In genomic region chr7:96545979-96546378, GRCm38 (mm10) we compare ENCODE assay signal across 19 mouse cellular contexts.
DNase-seq lines count a peak whose midpoint lies in the region; ATAC-seq and TF ChIP-seq lines count a peak whose summit lies in the region.
"Had no signal": no experiment of that assay in that cellular context is flagged by ENCODE, and none has a peak within 500 bp of the region (broad histone marks: within the 10 kb centered on the region; RNA-seq: fewer than 3 reads in every experiment).

No protein-coding gene starts in this region.

- no peak for TF ChIP-seq CTCF in lung, embryonic 14.5 days (IDR thresholded peaks at IDR 0.05; ENCODE audit: low read depth)
- TF ChIP-seq CTCF in lung, adult 2 months (IDR thresholded peaks at IDR 0.05; ENCODE audit: insufficient read depth, low read length): no peak
- TF ChIP-seq CTCF in small intestine, adult 2 months (IDR thresholded peaks at IDR 0.05; ENCODE audit: extremely low read depth, insufficient read length, insufficient replicate concordance, low read depth, low read length): no peak

- no peak overlapping the region for H3K4me2 ChIP-seq in lung, embryonic 14.5 days
- H3K4me2 ChIP-seq: embryonic facial prominence, embryonic 13.5 days; forebrain, embryonic 12.5 days; heart, embryonic 12.5 days; hindbrain, embryonic 12.5 days had no signal

- no peaks in the 10 kb centered on the region for H3K27me3 ChIP-seq in lung, embryonic 14.5 days (ENCODE audit: insufficient read depth, low read length)
- no peaks in the 10 kb centered on the region for H3K27me3 ChIP-seq in small intestine, adult 2 months (ENCODE audit: control insufficient read depth, insufficient read depth, low read length)
- H3K27me3 ChIP-seq: embryonic facial prominence, embryonic 13.5 days; hindbrain, embryonic 12.5 days had no signal

- H3K36me3 ChIP-seq in lung, embryonic 14.5 days (ENCODE audit: insufficient read depth): 0 out of 2 replicates have a peak, but pooled peaks cover 4% of the 10 kb centered on the region
- H3K36me3 ChIP-seq in small intestine, adult 2 months (ENCODE audit: control insufficient read depth, insufficient read depth, low read length): no peaks in the 10 kb centered on the region
- H3K36me3 ChIP-seq: heart, embryonic 12.5 days; hindbrain, embryonic 12.5 days had no signal

- H3K27ac ChIP-seq in lung, embryonic 14.5 days (ENCODE audit: low read depth): no peak overlapping the region
- peak overlapping the region; percentile 29; the same call in 1 of the 2 replicates for H3K27ac ChIP-seq in small intestine, adult 2 months (ENCODE audit: insufficient read depth, low read depth, low read length)
- H3K27ac ChIP-seq: embryonic facial prominence, embryonic 13.5 days; forebrain, embryonic 12.5 days; hindbrain, embryonic 12.5 days had no signal

- H3K9ac ChIP-seq in lung, embryonic 14.5 days: no peak overlapping the region
- H3K9ac ChIP-seq: embryonic facial prominence, embryonic 13.5 days; forebrain, embryonic 12.5 days; heart, embryonic 12.5 days; hindbrain, embryonic 12.5 days had no signal

- no peak for TF ChIP-seq POLR2A in lung, adult 2 months (IDR thresholded peaks at IDR 0.05; ENCODE audit: borderline replicate concordance, extremely low read depth, low read depth, low read length)
- TF ChIP-seq POLR2A in small intestine, adult 2 months (IDR thresholded peaks at IDR 0.05; ENCODE audit: low read depth, low read length): no peak

- peak; percentile 81 for DNase-seq in lung, embryonic 14.5 days
- no peak for DNase-seq in lung, adult 2 months
- peak; percentile 11 for DNase-seq in lung, postnatal 10 days
- no peak for DNase-seq in lung, postnatal 4 days
- DNase-seq in testis, postnatal 10 days (ENCODE audit: low spot score): no peak
- no peak for DNase-seq in heart, postnatal 4 days
- DNase-seq: adrenal gland, adult 2 months; adrenal gland, postnatal 25 days; cerebellum, adult 18-20 months; cerebellum, adult 9-11 months; cerebellum, postnatal 36 days; gastrocnemius, postnatal 25 days; heart, postnatal 36 days had no signal

- 0 out of 2 replicates have a peak, but pooled peaks cover 3% of the 10 kb centered on the region for H3K9me3 ChIP-seq in lung, embryonic 14.5 days (ENCODE audit: low read depth, low read length)
- H3K9me3 ChIP-seq: embryonic facial prominence, embryonic 13.5 days; forebrain, embryonic 12.5 days; heart, embryonic 12.5 days; hindbrain, embryonic 12.5 days had no signal

- WGBS in lung, embryonic 14.5 days: 15% methylated on average over 5 of the region's 5 CpGs
- WGBS in lung, adult 2 months: 22% methylated on average over 5 of the region's 5 CpGs
- WGBS in small intestine, adult 2 months: 22% methylated on average over 5 of the region's 5 CpGs

- no peak overlapping the region for H3K4me3 ChIP-seq in lung, embryonic 14.5 days (ENCODE audit: low read depth, low read length)
- H3K4me3 ChIP-seq in lung, adult 2 months (replicated peaks; ENCODE audit: extremely low read depth, low read depth, low read length): no peak overlapping the region
- H3K4me3 ChIP-seq in small intestine, adult 2 months (ENCODE audit: low read depth, low read length): no peak overlapping the region
- H3K4me3 ChIP-seq: embryonic facial prominence, embryonic 13.5 days; forebrain, embryonic 12.5 days; heart, embryonic 12.5 days; hindbrain, embryonic 12.5 days had no signal

- peaks cover 11% of the 10 kb centered on the region; the same call in 1 of the 2 replicates for H3K4me1 ChIP-seq in lung, embryonic 14.5 days (ENCODE audit: insufficient read depth)
- H3K4me1 ChIP-seq in lung, adult 2 months (ENCODE audit: control insufficient read depth, insufficient read depth, low read length): no peaks in the 10 kb centered on the region
- no peaks in the 10 kb centered on the region for H3K4me1 ChIP-seq in small intestine, adult 2 months (ENCODE audit: control insufficient read depth, insufficient read depth, insufficient read length, low read length)
- H3K4me1 ChIP-seq: hindbrain, embryonic 12.5 days had no signal

- ATAC-seq in lung, embryonic 14.5 days (ENCODE audit: insufficient read depth): peak; percentile 74; the same call in 1 of the 2 replicates
- ATAC-seq: forebrain, embryonic 16.5 days had no signal

Comparison
In these comparisons a context has a peak if more than half of its experiments do, and no peak if none do; other contexts are left out.
1. DNase-seq: peak in lung, embryonic 14.5 days (single experiment) and lung, postnatal 10 days (single experiment); none in lung, adult 2 months (single experiment), lung, postnatal 4 days (0 of 2), testis, postnatal 10 days (single experiment) and heart, postnatal 4 days (single experiment).